Mouse (Mus musculus) regulatory T cell (primary cell): ENCODE measurements around the gene Zfp941.

ENCODE experiments used
- in situ Hi-C: fragments of 300-600 bp; cut with MboI, MseI; formaldehyde crosslinking; loops from one replicate; pipeline ENCODE4 v1.15.1; 2025; ENCODE audit warnings: high pct_unique_total_duplicates

Zfp941 gene

DNA sequence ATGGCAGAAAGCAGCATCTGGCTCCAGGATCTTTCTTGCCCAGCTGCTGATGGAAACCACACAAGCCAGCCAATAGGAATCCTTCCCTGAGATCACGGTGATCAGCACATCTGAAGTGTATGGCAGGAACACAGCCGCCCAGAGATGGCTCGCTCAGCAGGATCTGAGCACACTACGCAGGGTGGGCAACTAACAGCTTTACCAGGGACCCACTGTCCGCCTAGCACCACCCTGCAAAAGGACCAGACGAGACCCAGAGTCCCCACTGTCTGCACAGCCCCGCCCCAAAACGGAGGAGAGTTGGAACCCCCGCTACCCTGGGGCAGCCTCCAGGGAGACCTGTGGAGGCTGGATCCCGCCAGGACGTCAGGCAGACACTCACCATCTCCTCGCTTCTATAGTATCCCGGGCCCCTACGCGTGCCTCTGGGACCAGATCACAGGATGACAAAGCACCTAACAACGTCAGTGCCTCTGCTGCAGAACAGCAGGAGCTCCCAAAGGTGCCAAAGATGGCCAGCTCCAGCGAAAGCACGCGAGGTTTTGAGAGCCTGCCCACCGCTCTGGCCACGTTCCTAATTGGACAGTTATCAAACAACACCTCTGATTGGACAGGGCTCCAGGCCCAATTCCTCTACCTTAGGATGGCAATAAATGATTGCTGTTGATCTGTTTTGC lies at the start of gene Zfp941:
Zfp941 (minus strand) TSS at position 526 of the 677 bp plus-strand sequence.
- in situ Hi-C loops = no loop called here

DNA sequence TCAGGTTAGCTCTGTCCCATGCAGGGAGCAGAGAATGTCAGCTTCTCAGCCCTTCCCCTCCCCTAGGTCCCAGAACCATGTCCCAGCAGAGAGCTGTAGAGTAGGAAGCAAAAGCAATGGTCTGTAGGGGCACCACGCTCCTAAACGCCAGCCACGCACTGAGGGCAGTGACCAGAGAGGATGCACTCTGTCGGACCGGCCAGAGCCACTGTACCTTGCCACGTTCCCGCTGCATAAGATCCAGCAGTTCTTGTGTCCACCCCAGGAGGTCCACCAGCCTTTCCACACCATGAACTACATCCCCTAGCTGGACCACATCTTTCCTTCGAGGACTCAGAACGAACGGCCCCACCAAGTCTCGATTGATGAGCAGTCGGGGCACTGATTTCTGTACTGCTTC lies 42.8 kb upstream of the Zfp941 start:
- in situ Hi-C loops = no loop called here

DNA sequence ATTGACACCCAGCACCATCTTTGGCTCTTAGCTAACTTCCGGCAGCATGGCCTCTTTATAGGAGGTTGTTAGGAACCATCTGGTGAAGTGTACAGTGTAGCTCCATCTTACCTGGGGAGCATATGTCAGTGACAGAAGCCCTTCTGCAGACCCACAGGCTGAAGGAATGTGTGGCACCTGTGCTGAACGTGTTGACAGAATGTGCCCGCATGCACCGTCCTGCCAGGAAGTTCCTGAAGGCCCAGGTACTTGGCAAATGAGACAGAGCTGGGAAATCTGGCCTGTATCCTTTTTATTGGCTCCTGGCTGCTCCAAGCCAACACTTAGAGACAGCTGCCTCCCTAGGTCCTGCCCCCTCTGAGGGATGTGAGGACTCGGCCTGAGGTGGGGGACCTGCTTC lies 38.8 kb upstream of the Zfp941 start:
- in situ Hi-C loops = no loop called here

DNA sequence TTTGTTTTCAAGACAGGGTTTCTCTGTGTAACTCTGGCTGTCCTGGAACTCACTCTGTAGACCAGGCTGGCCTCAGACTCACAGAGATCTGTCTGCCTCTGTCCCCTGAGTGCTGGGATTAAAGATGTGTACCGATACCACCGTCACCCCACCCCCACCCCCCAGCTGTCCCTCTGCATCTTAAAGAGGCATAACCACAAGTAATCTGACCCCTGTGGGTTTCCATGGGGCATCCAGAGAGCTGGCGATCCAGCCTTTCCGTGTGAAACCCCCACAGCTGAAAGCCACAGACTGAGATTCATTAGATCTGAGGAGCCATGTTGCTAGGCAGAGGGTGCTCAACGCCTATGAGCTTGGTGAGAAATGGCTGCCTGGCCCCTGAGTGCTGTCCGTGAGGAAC lies 38.0 kb upstream of the Zfp941 start:
- in situ Hi-C loops = no loop called here

DNA sequence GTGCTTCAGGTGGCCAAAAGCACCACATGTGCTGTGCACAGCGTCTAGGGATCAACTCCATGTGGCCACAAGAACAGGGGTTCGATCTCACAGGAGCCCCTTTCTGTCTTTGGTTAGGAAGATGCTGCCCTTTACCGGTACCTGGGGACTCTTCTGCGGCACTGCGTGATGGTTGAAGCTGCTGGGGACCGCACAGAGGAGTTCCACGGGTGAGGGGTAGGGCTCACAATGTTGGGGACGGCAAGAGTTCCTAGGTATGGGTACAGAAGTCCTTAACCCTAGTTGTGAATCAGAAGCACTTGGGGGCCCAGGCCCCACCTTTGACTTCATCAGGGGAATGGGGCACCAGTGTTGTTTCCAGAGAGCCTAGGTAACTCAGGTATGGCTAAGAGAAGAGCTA lies 36.8 kb upstream of the Zfp941 start:
- in situ Hi-C loops = no loop called here

DNA sequence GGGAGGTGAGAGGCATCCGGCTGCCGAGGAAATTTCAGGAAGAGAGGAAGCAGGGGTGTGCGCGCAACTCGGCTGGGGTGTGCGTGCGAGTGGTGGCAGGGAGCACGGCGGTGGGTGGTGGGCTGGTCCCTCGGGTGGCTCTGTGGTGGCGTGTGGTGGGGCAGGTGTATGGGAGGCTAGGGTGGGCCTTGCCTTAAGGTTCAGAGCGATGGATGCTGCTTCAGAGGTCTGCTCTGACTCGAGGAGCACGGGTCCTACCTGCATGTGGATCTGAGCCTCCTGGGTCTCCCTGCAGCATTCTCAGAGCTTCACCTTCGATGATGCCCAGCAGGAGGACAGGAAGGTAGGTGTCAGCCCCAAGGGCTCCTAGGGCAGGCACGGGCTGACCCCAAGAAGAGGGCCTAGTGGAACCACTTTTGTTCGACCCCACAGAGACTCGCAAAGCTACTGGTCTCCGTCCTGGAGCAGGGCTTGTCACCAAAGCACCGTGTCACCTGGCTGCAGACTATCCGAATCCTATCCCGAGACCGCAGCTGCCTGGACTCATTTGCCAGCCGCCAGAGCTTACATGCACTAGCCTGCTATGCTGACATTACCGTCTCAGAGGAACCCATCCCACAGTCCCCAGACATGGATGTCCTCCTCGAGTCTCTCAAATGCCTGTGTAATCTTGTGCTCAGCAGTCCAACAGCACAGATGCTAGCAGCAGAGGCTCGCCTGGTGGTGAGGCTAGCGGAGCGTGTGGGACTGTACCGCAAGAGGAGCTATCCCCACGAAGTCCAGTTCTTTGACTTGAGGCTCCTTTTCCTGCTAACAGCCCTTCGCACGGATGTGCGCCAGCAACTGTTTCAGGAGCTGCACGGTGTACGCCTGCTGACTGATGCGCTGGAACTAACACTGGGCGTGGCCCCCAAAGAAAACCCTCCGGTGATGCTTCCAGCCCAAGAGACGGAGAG lies 35.9 kb upstream of the Zfp941 start, which contains the start of gene Bet1l:
Bet1l (minus strand) TSS at position 28 of the 956 bp plus-strand sequence.
- in situ Hi-C loops = no loop called here

DNA sequence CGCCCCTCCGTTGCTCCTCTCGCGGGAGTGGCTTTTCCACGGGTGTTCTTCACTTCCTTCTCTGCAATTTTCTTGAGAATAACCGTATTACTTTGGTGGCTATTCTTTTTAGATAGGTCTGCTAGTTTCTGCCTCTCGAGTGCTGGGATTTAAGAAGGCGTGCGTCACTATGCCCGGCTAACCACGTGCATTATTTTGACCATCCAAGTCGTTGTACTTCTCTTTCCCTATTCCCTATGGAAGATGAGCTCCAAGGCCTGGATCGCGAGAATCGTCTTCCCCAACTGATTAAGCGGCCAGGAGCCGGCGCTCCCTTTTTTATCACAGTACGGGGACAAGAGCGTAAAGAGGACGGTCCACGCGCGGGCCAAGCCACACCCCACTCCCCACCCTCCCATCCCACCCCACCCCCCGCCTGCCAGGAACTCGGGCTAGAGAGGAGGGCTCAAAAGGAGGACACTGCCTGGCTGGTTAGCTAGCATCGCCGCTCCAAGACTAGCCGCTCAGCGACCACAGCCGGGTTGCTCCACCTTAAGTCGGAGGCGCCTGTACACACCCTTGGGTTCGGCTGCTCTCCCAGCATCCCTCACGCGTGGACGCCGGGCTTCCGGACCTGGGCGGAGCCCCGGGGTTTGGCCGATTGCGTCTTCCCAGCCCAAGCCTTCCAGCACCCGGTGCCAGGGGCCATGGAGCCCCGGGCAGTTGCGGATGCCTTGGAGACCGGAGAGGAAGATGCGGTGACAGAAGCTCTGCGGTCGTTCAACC lies 35.0 kb upstream of the Zfp941 start, which contains the start of gene Ric8a:
Ric8a (plus strand) TSS at position 173 of the 765 bp plus-strand sequence.
- in situ Hi-C loops = no loop called here

DNA sequence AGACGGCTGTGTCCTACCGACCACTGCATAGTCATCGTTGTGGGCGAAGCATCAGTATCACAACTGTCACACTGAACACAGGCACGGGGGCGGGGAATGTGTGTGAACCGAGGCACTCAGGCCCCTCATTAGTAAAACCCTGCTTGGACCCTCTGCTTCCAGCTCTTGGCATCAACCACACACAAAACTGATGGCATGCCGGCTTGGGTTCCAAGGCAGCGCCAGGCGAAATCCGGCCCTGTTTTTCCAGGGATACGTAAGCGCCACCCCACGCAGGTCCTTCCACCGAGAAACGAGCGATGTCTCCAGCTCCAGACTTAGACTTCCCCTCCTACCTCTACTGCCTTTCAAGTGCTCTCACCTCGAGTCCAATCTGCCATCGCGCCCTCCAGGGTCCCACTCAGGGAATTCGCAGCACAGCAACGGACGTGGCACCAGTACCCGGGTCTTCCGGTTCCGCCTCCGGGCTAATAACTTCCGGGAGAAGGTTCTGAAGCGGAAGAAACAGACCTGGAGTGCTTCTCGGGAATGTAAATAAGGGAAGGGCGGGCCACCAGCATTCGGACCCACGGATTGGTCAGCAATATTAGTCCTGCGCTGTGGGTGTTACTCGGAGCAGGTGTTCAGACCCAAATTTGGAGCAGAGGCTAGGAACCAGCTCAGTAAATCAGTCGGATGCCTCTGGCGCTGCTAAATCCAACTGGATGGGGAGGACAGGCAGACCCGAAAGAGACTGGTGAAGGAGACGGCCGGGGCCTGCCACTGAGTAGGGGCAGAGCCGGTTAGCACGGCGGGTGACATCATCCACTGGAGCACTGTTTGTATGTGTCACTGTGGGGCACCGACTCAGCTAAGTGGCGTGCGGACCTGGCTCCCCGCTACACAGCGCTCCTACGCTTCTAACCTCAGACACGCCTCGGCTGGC lies 34.1 kb upstream of the Zfp941 start, which contains the start of gene Gm45785:
Gm45785 (minus strand) TSS at position 472 of the 925 bp plus-strand sequence.
- in situ Hi-C loops = no loop called here

DNA sequence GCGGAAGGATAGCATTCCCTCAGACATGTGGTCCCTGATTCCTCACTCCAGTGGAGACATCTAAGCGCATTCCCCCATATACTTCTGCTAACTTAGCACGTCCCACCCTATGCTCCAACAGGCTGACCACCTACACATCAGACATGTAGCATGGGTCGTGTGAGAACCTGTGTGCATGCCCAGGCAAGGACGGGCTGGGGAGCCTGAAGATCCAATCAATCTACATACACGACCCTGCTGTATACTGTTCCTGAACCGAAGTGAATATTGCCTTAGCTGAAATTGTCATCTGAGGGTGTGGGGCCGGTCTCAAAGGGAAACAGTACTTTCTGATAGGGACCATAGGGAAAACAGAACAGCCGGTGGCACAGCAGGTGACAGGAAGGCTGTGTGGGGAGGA lies 33.2 kb upstream of the Zfp941 start:
- in situ Hi-C loops = no loop called here

DNA sequence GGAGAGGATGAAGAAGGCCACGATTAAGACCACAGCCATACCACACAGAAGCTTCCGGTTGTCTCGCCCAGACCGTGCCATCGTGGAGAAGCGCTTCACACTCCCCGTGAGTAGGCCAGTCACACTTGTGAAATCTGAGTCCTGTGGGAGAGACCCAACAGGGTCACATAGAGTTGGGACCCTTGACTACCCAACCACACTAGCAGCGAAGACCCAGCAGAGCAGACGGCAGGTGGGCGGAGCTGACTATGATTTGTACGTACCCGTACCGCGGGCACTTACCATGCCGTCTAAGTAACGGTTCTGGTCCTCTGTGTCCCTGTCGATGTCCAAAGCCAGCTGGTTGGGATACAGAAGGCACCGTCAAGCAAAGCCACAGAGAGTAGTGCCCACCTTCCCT lies 32.5 kb upstream of the Zfp941 start:
- in situ Hi-C loops = no loop called here

DNA sequence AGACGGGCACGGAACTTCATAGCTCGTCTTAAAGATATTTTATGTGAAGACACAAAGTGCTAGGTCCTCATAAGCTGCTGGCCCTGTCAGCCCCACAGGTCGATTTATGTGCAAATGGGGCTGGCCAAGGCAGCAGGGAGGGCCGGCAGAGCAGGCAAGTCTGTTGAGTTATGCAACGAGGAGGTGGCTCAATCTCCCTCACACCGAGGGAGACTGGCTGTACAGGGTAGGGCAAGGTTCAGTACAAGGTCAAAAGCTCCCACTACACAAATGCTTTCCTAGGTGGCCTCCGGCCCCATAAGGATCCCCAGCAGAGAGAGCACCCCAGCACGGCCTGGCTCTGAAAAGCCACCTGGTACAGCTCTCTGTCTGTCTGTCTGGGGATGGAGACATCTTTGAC lies 31.4 kb upstream of the Zfp941 start:
- in situ Hi-C loops = no loop called here

DNA sequence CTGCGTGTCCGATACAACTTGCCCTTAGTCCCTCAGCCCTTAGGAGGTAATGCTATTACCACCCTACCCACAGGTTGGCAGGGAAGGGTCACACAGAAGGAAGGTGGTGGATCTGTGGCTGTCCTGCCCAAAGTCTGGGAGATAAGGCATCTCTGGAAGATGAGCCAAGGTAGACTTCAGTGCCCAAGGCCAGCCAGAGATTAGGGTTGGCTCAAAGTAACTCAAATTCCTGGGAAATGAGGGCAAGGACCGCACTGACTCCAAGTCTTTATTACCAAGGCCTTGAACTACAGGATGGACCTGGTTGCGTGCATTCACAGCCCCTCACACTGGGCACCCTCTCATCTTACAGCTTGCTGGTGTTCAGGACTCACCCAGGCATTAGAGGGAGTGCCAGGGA lies 29.9 kb upstream of the Zfp941 start:
- in situ Hi-C loops = no loop called here

DNA sequence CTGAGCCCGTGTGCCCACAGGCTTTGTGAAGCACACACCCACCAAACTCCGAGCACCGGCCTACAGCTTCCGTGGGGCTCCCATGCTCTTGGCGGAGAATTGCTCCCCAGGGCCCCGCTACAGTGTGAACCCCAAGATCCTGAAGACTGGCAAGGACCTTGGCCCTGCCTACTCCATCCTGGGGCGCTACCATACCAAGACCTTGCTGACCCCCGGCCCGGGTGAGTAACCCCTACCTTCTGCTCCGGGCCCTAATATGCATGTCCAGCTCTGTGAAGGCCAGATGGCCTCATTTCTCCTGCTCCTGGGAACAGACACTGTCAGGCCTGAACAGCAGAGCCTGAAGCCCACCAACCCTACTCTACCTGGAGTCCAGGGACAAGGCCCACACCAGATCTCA lies 26.6 kb upstream of the Zfp941 start:
- in situ Hi-C loops = no loop called here

DNA sequence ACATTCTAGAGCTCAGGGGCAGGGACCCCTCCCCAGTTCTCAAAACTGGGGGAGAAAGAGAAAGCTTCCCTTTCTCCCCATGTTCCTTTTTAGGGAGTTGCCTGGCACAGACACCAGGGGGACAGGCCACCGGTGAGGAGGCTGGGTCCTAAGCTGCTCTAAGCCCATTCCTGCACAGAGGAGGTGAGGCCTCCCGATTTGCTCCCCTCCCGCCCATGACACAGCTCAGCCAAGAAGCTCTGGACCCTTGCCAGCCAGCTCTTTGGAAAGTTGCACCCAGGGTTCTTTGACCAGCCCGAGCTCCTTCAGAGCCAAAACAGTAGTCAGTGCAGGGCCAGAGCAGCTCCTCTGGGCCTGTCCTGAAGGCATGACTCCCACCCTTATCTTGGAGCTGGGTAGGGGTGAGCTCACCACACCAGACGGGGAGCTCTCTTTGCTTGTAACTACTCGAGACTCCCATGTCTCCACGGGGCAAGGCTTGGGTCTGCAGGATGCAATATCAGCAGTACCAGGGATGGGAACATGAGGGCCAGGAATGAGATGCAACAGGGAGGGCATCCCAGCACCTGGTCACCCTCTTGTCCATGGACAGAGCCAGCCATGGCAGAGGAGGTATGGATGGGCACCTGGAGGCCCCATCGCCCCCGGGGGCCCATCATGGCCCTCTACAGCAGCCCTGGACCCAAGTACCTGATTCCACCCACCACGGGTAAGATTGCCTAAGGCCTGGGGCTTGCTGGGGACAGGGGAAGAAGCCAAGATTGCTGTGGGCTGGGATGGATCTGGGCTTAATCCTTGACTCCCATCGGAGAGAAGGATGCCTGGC lies 26.0 kb upstream of the Zfp941 start, which contains the start of gene Odf3:
Odf3 (plus strand) TSS at position 51 of the 826 bp plus-strand sequence.
- in situ Hi-C loops = no loop called here

DNA sequence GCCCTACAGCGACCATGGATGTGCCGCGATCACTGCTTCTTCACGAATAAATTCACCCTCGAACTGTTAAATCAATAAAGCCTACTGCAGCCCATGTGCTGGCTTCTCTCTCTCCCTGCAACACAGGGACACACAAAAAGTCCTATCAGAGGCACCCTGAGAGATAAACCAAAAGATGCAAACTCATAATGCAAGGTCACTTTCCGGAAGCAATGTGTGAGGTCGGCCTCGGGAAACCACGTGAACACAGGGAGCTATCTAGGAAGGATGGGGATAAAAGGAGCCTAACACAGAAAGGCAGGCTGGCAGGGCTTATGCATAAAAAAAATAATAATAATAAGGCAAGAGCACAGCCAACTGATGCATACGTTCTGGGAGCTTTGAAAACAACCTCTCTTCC lies 24.7 kb upstream of the Zfp941 start:
- in situ Hi-C loops = no loop called here

DNA sequence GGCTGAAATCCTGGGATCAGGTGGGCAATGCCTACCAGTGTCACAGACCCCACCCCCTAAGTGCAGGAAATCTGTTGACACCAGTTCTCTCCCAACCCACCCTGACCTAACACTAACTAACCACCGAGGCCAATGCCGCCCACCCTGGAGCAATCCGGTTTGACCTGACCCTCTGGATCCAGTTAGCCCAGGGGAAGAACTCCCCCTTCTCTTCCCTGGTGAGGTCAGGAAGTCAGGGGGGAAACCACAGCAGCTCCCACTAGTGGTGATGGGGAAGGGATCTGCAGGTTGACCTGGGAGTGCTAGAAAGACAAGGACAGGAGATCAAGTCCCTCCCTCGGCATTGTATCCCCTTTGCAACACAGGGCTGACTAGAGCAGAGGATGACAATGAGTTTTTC lies 23.7 kb upstream of the Zfp941 start:
- in situ Hi-C loops = no loop called here

DNA sequence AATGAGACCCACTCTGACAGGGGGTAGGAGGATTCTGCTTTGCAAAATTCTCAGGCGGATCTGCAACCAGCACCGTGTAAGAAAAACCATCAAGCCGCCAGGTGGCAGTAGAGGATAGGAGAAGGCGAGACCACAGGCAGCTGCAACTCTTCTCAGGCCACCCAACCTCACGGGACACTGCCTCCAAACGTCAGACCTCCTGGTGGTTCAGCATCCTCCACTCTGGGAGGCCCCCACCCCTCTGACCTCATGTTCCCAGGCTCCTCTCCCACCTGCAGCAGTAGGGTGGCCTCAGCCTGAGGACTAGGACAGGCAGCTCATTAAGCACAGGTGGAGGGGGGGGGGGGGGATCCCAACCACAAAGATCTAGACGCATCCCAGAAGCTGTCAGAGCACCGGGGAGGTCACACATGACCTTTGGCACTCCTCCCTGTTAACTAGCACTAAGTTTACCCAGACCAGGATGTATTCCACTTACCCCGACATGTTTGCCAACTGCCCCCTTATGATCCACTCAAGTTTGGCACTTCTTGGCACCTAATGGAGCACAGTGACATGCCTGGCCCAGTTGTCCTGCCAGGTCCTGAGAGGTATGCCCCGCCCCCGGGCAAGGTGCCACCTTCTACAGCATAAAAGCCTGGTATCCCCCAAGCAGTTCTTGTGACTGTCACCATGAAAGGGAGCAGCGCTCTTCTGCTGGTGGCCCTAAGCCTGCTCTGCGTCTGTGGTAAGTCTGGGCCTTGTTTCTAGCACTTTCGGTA lies 23.1 kb upstream of the Zfp941 start, which contains the start of gene Scgb1c1:
Scgb1c1 (plus strand) TSS at position 643 of the 761 bp plus-strand sequence.
- in situ Hi-C loops = loop anchor here (5.0 kb wide), 2 partner anchors 57 to 202 kb away; partner anchors contain the start of gene Cox8b

DNA sequence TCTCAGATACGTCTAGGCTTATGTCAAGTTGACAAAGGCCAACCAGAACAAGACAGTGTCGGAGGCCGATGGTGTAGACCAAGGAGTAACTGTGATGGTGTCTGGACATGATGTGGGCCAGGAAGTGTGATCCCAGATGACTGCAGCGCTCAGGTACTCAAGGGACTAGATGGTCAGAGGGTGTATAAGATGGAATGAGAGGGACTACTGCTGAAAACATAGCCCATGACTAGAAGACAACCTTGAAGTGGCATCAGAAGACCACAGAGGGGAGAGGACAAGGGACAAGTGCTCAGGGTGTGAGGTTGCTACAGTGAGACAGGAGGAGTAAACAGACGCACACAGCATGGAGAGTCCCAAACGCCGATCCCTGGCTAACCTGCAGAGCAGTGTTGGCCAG lies 21.8 kb upstream of the Zfp941 start:
- in situ Hi-C loops = loop anchor here (5.0 kb wide), 2 partner anchors 58 to 203 kb away; partner anchors contain the start of gene Cox8b
